Mouse (Mus musculus): ENCODE results near the gene Hs3st4.

DNA sequence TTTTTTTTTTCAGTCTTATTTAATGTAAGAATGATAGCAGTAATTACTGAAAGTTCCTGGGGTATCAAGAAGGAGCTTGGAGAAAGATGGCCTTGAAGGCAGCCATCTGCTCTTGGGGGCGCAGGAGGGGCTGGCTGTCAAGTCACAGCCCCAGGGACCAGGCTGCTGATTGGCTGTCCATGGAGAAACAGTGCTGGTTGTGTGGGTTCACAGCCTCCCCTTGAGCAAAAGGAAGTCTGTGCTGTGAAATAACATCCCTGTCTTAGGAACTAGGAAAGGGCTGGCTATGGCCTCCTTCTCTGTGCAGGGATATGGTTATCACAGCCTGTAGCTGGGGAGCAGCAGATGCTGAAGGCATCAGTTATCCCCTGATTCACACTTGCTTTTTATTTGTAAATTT lies 183.6 kb downstream of the Hs3st4 start:
- no peak for TF ChIP-seq CTCF (IDR thresholded peaks at IDR 0.05; ENCODE audit: low read depth)
- no peak for TF ChIP-seq EP300 (IDR thresholded peaks at IDR 0.05; ENCODE audit: low read depth)

All from liver, embryonic 14.5 days (tissue).